ENCODE assay signal across 23 mouse cellular contexts in the genomic region with DNA sequence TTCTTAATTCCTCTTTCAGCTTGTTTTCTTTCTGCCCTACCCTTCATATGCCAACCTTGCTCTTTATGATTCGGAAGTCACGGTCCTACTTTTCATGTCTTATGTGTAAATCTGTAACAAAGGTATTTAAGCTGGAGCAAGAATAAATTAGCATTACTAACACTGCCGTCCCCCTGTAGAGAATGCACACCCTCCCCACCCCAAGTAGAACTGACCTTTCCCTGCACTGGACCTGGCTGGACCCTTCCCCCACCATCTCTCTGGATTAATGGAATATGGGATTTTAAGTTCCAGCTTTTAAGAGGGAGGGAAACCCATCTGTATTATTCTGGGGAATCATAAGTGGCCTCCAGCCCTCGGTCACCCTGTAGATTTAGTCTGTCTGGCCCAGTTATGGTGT.
DNase-seq lines count a peak whose midpoint lies in the region; ATAC-seq and TF ChIP-seq lines count a peak whose summit lies in the region.
"Had no signal": no experiment of that assay in that cellular context is flagged by ENCODE, and none has a peak within 500 bp of the region (broad histone marks: within the 10 kb centered on the region; RNA-seq: fewer than 3 reads in every experiment).

No protein-coding gene starts in this region.

- TF ChIP-seq EP300 in ES-Bruce4 (IDR thresholded peaks at IDR 0.05; ENCODE audit: insufficient read depth, low read depth, low read length), result 0 out of 2 replicates have a peak, but pooled peaks have one; percentile 34

- H3K4me1 ChIP-seq in heart, embryonic 10.5 days, result peaks cover 15% of the 10 kb centered on the region; the same call in 1 of the 2 replicates
- peaks cover 57% of the 10 kb centered on the region for H3K4me1 ChIP-seq in kidney, embryonic 16.5 days (ENCODE audit: insufficient read depth, low read length)
- peaks cover 13% of the 10 kb centered on the region for H3K4me1 ChIP-seq in lung, embryonic 16.5 days (replicated peaks; ENCODE audit: control insufficient read depth, insufficient read depth, low read length)
- peaks cover 8% of the 10 kb centered on the region for H3K4me1 ChIP-seq in ES-Bruce4 (ENCODE audit: control insufficient read depth, insufficient read depth, low read length)

- TF ChIP-seq POLR2A in ES-Bruce4 (IDR thresholded peaks at IDR 0.05; ENCODE audit: insufficient read depth, low read length), result no peak

- no peak overlapping the region for H3K4me2 ChIP-seq in kidney, embryonic 16.5 days (replicated peaks; ENCODE audit: low read depth, low read length)
- no peak overlapping the region for H3K4me2 ChIP-seq in lung, embryonic 16.5 days (ENCODE audit: low read depth, low read length)
- H3K4me2 ChIP-seq: heart, embryonic 15.5 days; hindbrain, embryonic 13.5 days; limb, embryonic 15.5 days had no signal

- no peak overlapping the region for H3K4me3 ChIP-seq in heart, embryonic 10.5 days
- no peak overlapping the region for H3K4me3 ChIP-seq in kidney, embryonic 16.5 days (ENCODE audit: low read length)
- H3K4me3 ChIP-seq in lung, embryonic 16.5 days (ENCODE audit: low read length), result no peak overlapping the region
- H3K4me3 ChIP-seq in ES-Bruce4 (ENCODE audit: low read depth, low read length), result no peak overlapping the region
- H3K4me3 ChIP-seq: forebrain, embryonic 10.5 days; heart, adult 2 months; heart, embryonic 15.5 days; hindbrain, embryonic 13.5 days; layer of hippocampus, adult 2 months; limb, embryonic 15.5 days had no signal

- H3K9me3 ChIP-seq in heart, embryonic 10.5 days, result no peaks in the 10 kb centered on the region
- no peaks in the 10 kb centered on the region for H3K9me3 ChIP-seq in kidney, embryonic 16.5 days (ENCODE audit: low read length)
- no peaks in the 10 kb centered on the region for H3K9me3 ChIP-seq in lung, embryonic 16.5 days (ENCODE audit: control insufficient read depth, low read length)
- H3K9me3 ChIP-seq in ES-Bruce4 (replicated peaks; ENCODE audit: control insufficient read depth, insufficient read depth, low read length, poor library complexity, severe bottlenecking), result no peaks in the 10 kb centered on the region
- H3K9me3 ChIP-seq: forebrain, embryonic 10.5 days; heart, embryonic 15.5 days; hindbrain, embryonic 13.5 days; limb, embryonic 15.5 days had no signal

- H3K9ac ChIP-seq in kidney, embryonic 16.5 days (replicated peaks; ENCODE audit: low read length), result no peak overlapping the region
- no peak overlapping the region for H3K9ac ChIP-seq in lung, embryonic 16.5 days (ENCODE audit: low read length)
- H3K9ac ChIP-seq in ES-Bruce4 (ENCODE audit: low read depth, poor library complexity, severe bottlenecking), result no peak overlapping the region
- H3K9ac ChIP-seq: heart, embryonic 15.5 days; hindbrain, embryonic 13.5 days; limb, embryonic 15.5 days; liver, embryonic 14.5 days had no signal

- TF ChIP-seq CTCF in ES-Bruce4 (IDR thresholded peaks at IDR 0.05; ENCODE audit: low read depth, low read length), result no peak

- peak; percentile 31 for DNase-seq in heart, embryonic 10.5 days (ENCODE audit: low spot score)
- DNase-seq in heart, adult 8-10 months (ENCODE audit: low spot score), result no peak
- no peak for DNase-seq in kidney, adult 11 months
- no peak for DNase-seq in lung, adult 18-20 months
- no peak for DNase-seq in gastrocnemius, postnatal 25 days
- DNase-seq: adrenal gland, postnatal 10 days; cerebellum, adult 18-20 months; cerebellum, postnatal 14 days; gastrocnemius, postnatal 10 days; heart, adult 2 months; heart, postnatal 36 days; layer of hippocampus, postnatal 36 days; thymus, postnatal 14 days had no signal

- no peak for ATAC-seq in kidney, embryonic 16.5 days (ENCODE audit: low FRiP score, low TSS enrichment)
- ATAC-seq in lung, embryonic 16.5 days (ENCODE audit: low read depth), result no peak
- ATAC-seq: forebrain, embryonic 16.5 days had no signal

- H3K27me3 ChIP-seq in heart, embryonic 10.5 days (ENCODE audit: insufficient read depth, poor library complexity, severe bottlenecking), result no peaks in the 10 kb centered on the region
- H3K27me3 ChIP-seq in kidney, embryonic 16.5 days (ENCODE audit: insufficient read depth, low read length), result no peaks in the 10 kb centered on the region
- H3K27me3 ChIP-seq in lung, embryonic 16.5 days (ENCODE audit: control insufficient read depth, insufficient read depth, low read depth, low read length), result no peaks in the 10 kb centered on the region
- H3K27me3 ChIP-seq in ES-Bruce4 (ENCODE audit: control insufficient read depth, insufficient read depth, low read length, poor library complexity, severe bottlenecking), result no peaks in the 10 kb centered on the region
- H3K27me3 ChIP-seq: heart, embryonic 15.5 days; hindbrain, embryonic 13.5 days; limb, embryonic 15.5 days had no signal

- WGBS in heart, embryonic 10.5 days, result 89% methylated on average over 4 of the region's 4 CpGs
- WGBS in kidney, embryonic 16.5 days, result 68% methylated on average over 4 of the region's 4 CpGs
- 86% methylated on average over 4 of the region's 4 CpGs for WGBS in lung, embryonic 16.5 days

- H3K27ac ChIP-seq in heart, embryonic 10.5 days, result no peak overlapping the region
- H3K27ac ChIP-seq in kidney, embryonic 16.5 days (ENCODE audit: low read length), result peak overlapping the region; percentile 90
- peak overlapping the region; percentile 94 for H3K27ac ChIP-seq in lung, embryonic 16.5 days (ENCODE audit: low read length)
- no peak overlapping the region for H3K27ac ChIP-seq in ES-Bruce4 (ENCODE audit: insufficient read depth, low read length)
- H3K27ac ChIP-seq: forebrain, embryonic 10.5 days; heart, adult 2 months; heart, embryonic 15.5 days; hindbrain, embryonic 13.5 days; layer of hippocampus, adult 2 months; liver, embryonic 14.5 days had no signal

- H3K36me3 ChIP-seq in heart, embryonic 10.5 days, result no peaks in the 10 kb centered on the region
- H3K36me3 ChIP-seq in kidney, embryonic 16.5 days (ENCODE audit: insufficient read depth, low read length), result no peaks in the 10 kb centered on the region
- no peaks in the 10 kb centered on the region for H3K36me3 ChIP-seq in lung, embryonic 16.5 days (ENCODE audit: control insufficient read depth, insufficient read depth, low read length)
- no peaks in the 10 kb centered on the region for H3K36me3 ChIP-seq in ES-Bruce4 (ENCODE audit: control insufficient read depth, insufficient read depth, low read length, poor library complexity, severe bottlenecking)
- H3K36me3 ChIP-seq: heart, embryonic 15.5 days; hindbrain, embryonic 13.5 days; limb, embryonic 15.5 days had no signal

Comparison
In these comparisons a context has a peak if more than half of its experiments do, and no peak if none do; other contexts are left out.
1. H3K27ac ChIP-seq: peak in kidney, embryonic 16.5 days (single experiment) and lung, embryonic 16.5 days (single experiment); none in heart, embryonic 10.5 days (single experiment) and ES-Bruce4 (single experiment).